Mouse (Mus musculus) T-helper 17 cell (primary cell): ENCODE measurements at regions not wholly inside any gene's neighbourhood (a gene's known extent, or its start where the extent isn't known, plus 50 kb on each side); places are given as distances from the start of the nearest gene placed in this dataset.
"Not testable (repeated sequence)": the region's sequence is repeated elsewhere in the genome, so short reads cannot be mapped to it uniquely, and the experiment has no call there.

Source experiments
- in situ Hi-C, 2 experiments: fragments of 300-600 bp; cut with MboI, MseI; formaldehyde crosslinking; loops; 1 replicate in 1 of 2; 2 replicates in 1 of 2; pipeline ENCODE4 v1.15.1; 2025; ENCODE audit warnings: high pct_unique_total_duplicates in 2 of 2

- in situ Hi-C loops, result no loop called here
Measured at GRCm38 (mm10) chr1:78588036-78588435, 69.6 kb upstream of the Acsl3 start.

- in situ Hi-C loops, result not testable (repeated sequence)
Measured at GRCm38 (mm10) chr1:78588660-78589059, 69.0 kb upstream of the Acsl3 start.

GRCm38 (mm10) chr1:78590558-78590957 lies 67.1 kb upstream of the Acsl3 start:
- in situ Hi-C loops, result loop anchor here in 1 of 2 experiments (10.0 kb wide), 1 partner anchor 386 kb away; no protein-coding TSS in a partner anchor

GRCm38 (mm10) chr1:78593927-78594641 lies 63.5 kb upstream of the Acsl3 start:
- in situ Hi-C loops, result loop anchor here in 1 of 2 experiments (10.0 kb wide), 1 partner anchor 389 kb away; no protein-coding TSS in a partner anchor

- in situ Hi-C loops, result loop anchor here in 1 of 2 experiments (10.0 kb wide), 1 partner anchor 391 kb away; no protein-coding TSS in a partner anchor
Measured at GRCm38 (mm10) chr1:78595521-78596139, 62.0 kb upstream of the Acsl3 start.

- in situ Hi-C loops, result loop anchor here in 1 of 2 experiments (10.0 kb wide), 1 partner anchor 394 kb away; no protein-coding TSS in a partner anchor
Measured at GRCm38 (mm10) chr1:78598561-78598960, 59.1 kb upstream of the Acsl3 start.

- in situ Hi-C loops, result no loop called here
Measured at GRCm38 (mm10) chr1:78600666-78601065, 57.0 kb upstream of the Acsl3 start.

- in situ Hi-C loops, result no loop called here
Measured at GRCm38 (mm10) chr1:78601568-78601967, 56.1 kb upstream of the Acsl3 start.

- in situ Hi-C loops, result no loop called here
Measured at GRCm38 (mm10) chr1:78602039-78602438, 55.6 kb upstream of the Acsl3 start.

- in situ Hi-C loops, result no loop called here
Measured at GRCm38 (mm10) chr1:78602885-78603284, 54.7 kb upstream of the Acsl3 start.

GRCm38 (mm10) chr1:78604820-78605550 lies 52.6 kb upstream of the Acsl3 start:
- in situ Hi-C loops, result no loop called here
